In genomic region chr14:26182380-26182779, GRCm38 (mm10) we compare ENCODE assay signal across 9 mouse cellular contexts. TPM values are rescaled to one million over a fixed set of nuclear protein-coding genes. Genes with fewer than 3 reads are reported as not detected.
DNase-seq lines count a peak whose midpoint lies in the region; ATAC-seq and TF ChIP-seq lines count a peak whose summit lies in the region.
"Not testable (repeated sequence)": the region's sequence is repeated elsewhere in the genome, so short reads cannot be mapped to it uniquely, and the experiment has no call there.
"Had no signal": no experiment of that assay in that cellular context is flagged by ENCODE, and none has a peak within 500 bp of the region (broad histone marks: within the 10 kb centered on the region; RNA-seq: fewer than 3 reads in every experiment).

Gene Plac9b, minus strand, starts transcription at chr14:26182480.

- not testable (repeated sequence) for H3K79me2 ChIP-seq in heart, adult 2 months (replicated peaks; ENCODE audit: control insufficient read depth, insufficient read depth, low read length)

- WGBS in heart, adult 2 months = no CpG with 5 or more reads among the region's 10 CpGs
- WGBS in intestine, embryonic 14.5 days = no CpG with 5 or more reads among the region's 10 CpGs
- no CpG with 5 or more reads among the region's 10 CpGs for WGBS in large intestine, adult 2 months
- WGBS in lung, embryonic 14.5 days = no CpG with 5 or more reads among the region's 10 CpGs

- TF ChIP-seq EP300 in heart, adult 2 months (IDR thresholded peaks at IDR 0.05; ENCODE audit: insufficient read depth, low read depth, low read length) = not testable (repeated sequence)

- not testable (repeated sequence) for DNase-seq in adrenal gland, postnatal 25 days; gastrocnemius, adult 2 months; heart, adult 2 months; intestine, embryonic 14.5 days (ENCODE audit: low spot score); large intestine, adult 2 months (ENCODE audit: low read depth, low spot score); lung, embryonic 14.5 days

- not testable (repeated sequence) for ATAC-seq in intestine, embryonic 14.5 days (replicated peaks; ENCODE audit: low FRiP score, low TSS enrichment, low read depth)
- ATAC-seq in lung, embryonic 14.5 days (ENCODE audit: insufficient read depth) = peak; percentile 31; the same call in 1 of the 2 replicates

- not testable (repeated sequence) for H3K9ac ChIP-seq in heart, adult 2 months (ENCODE audit: low read depth, low read length); intestine, embryonic 14.5 days (ENCODE audit: low read length); lung, embryonic 14.5 days

- TF ChIP-seq CTCF in gastrocnemius, adult 2 months (IDR thresholded peaks at IDR 0.05); heart, adult 2 months (IDR thresholded peaks at IDR 0.05); lung, embryonic 14.5 days (IDR thresholded peaks at IDR 0.05; ENCODE audit: low read depth); testis, adult 2 months (IDR thresholded peaks at IDR 0.05; ENCODE audit: control insufficient read depth, insufficient read depth, insufficient replicate concordance, low read depth, low read length): not testable (repeated sequence)

- intact Hi-C loops in gastrocnemius, adult 2 months (cut with DNase I); heart, adult 2 months (cut with DNase I): not testable (repeated sequence)

- not testable (repeated sequence) for H3K36me3 ChIP-seq in heart, adult 2 months (ENCODE audit: control insufficient read depth, insufficient read depth, low read length); intestine, embryonic 14.5 days (ENCODE audit: control insufficient read depth, insufficient read depth, low read length); lung, embryonic 14.5 days (ENCODE audit: insufficient read depth); testis, adult 2 months (ENCODE audit: control insufficient read depth, insufficient read depth, low read length)

- not testable (repeated sequence) for TF ChIP-seq POLR2A in heart, adult 2 months (IDR thresholded peaks at IDR 0.05; ENCODE audit: insufficient read depth, low read depth, low read length); testis, adult 2 months (IDR thresholded peaks at IDR 0.05; ENCODE audit: control insufficient read depth, low read depth, low read length)

- H3K4me2 ChIP-seq in intestine, embryonic 14.5 days (ENCODE audit: low read length); lung, embryonic 14.5 days: not testable (repeated sequence)

- not testable (repeated sequence) for H3K27me3 ChIP-seq in heart, adult 2 months (ENCODE audit: control insufficient read depth, insufficient read depth, low read length); intestine, embryonic 14.5 days (replicated peaks; ENCODE audit: control insufficient read depth, insufficient read depth, low read length); lung, embryonic 14.5 days (ENCODE audit: insufficient read depth, low read length); testis, adult 2 months (ENCODE audit: control insufficient read depth, insufficient read depth, low read length)

- H3K9me3 ChIP-seq in intestine, embryonic 14.5 days (ENCODE audit: control insufficient read depth, low read length); lung, embryonic 14.5 days (ENCODE audit: low read depth, low read length): not testable (repeated sequence)

- H3K4me3 ChIP-seq in gastrocnemius, adult 2 months; heart, adult 2 months; intestine, embryonic 14.5 days (ENCODE audit: low read depth, low read length); lung, embryonic 14.5 days (ENCODE audit: low read depth, low read length); testis, adult 2 months (ENCODE audit: control insufficient read depth, low read depth, low read length): not testable (repeated sequence)

- H3K4me1 ChIP-seq in heart, adult 2 months (ENCODE audit: control insufficient read depth, insufficient read depth, low read length); intestine, embryonic 14.5 days (replicated peaks; ENCODE audit: control insufficient read depth, insufficient read depth, low read length); lung, embryonic 14.5 days (ENCODE audit: insufficient read depth); testis, adult 2 months (ENCODE audit: control insufficient read depth, insufficient read depth, low read length): not testable (repeated sequence)

- H3K27ac ChIP-seq in gastrocnemius, adult 2 months; heart, adult 2 months; intestine, embryonic 14.5 days (ENCODE audit: low read depth); lung, embryonic 14.5 days (ENCODE audit: low read depth); testis, adult 2 months (ENCODE audit: control insufficient read depth, insufficient read depth, low read depth, low read length): not testable (repeated sequence)

RNA-seq across cellular contexts. Expression of gene Plac9b, which starts in this region (rescaled TPM):
- 21.1 and 31.2 TPM in 2 replicates for total RNA-seq in adrenal gland, postnatal 25 days (2021)
- 10 to 100 TPM; 21.8 to 37.4 TPM for total RNA-seq in gastrocnemius, adult 2 months (2021)
- total RNA-seq in heart, adult 2 months (2021) = 10 to 100 TPM; 36.0 to 37.7 TPM
- polyA plus RNA-seq in heart, adult 2 months (2012; rRNA removed) = 43.4 and 81.1 TPM in 2 replicates
- 13.7 and 20.0 TPM in 2 replicates for polyA plus RNA-seq in intestine, embryonic 14.5 days (2014; fragmentation: Nextera tagmentation; extraction: Ambion mirVana)
- 14.0 and 28.3 TPM in 2 replicates for polyA plus RNA-seq in large intestine, adult 2 months (2012; rRNA removed)
- polyA plus RNA-seq in lung, embryonic 14.5 days (2014; fragmentation: Nextera tagmentation; extraction: Ambion mirVana) = 24.1 and 30.4 TPM in 2 replicates
- 36.9 and 50.3 TPM in 2 replicates for polyA plus RNA-seq in testis, adult 2 months (2012; rRNA removed)
- total RNA-seq: megakaryocyte progenitor cell, adult 5-6 weeks had no signal
- polyA plus RNA-seq: forebrain, embryonic 10.5 days had no signal
